Mouse (Mus musculus) spleen, postnatal 14 days (tissue): ENCODE data around the gene Itga6.

Experiments
- DNase-seq, 2 experiments: peaks; one replicate each; pipeline ENCODE4 v3.0.0; 2021 to 2022; ENCODE audit warnings: low spot score in 2 of 2

Itga6 gene

DNA sequence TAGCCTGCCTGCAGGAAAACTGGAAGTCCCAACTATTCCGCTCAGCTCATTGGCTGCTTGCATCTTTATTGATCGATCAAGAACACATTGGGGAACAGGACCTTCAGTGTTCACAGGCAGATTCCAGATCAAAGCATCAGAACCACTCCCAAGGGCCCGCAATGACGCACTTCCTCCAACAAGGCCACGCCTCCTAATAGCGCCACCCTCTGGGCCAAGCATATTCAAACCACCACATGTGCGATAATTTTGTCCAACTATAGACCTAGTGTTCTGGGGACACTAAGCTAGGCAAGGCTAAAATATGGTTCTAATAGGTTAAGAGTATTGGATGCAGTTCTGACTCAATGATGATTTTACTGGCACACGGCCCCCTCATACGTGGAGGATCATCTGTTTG lies 15.7 kb downstream of the Itga6 start:
- no peak for DNase-seq

DNA sequence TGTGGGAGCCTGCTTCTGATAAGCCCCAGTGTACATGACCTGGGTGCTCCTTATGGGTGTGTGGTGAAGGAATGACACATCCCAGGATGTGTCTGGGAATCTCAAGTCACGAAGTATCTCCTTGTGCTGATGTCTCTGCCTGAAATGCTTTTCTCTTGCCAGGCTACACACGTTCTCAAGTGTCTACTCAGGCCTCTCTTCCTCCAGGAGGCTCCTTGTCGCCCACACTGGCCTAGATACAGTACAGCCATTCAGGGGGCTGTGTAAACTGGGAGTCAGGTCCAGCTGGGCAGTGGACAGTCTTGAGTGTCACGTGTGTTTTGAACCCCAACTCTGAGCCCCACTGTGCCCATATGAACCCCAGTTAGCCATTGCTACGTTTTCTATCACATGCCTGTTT lies 19.1 kb downstream of the Itga6 start:
- no peak for DNase-seq

DNA sequence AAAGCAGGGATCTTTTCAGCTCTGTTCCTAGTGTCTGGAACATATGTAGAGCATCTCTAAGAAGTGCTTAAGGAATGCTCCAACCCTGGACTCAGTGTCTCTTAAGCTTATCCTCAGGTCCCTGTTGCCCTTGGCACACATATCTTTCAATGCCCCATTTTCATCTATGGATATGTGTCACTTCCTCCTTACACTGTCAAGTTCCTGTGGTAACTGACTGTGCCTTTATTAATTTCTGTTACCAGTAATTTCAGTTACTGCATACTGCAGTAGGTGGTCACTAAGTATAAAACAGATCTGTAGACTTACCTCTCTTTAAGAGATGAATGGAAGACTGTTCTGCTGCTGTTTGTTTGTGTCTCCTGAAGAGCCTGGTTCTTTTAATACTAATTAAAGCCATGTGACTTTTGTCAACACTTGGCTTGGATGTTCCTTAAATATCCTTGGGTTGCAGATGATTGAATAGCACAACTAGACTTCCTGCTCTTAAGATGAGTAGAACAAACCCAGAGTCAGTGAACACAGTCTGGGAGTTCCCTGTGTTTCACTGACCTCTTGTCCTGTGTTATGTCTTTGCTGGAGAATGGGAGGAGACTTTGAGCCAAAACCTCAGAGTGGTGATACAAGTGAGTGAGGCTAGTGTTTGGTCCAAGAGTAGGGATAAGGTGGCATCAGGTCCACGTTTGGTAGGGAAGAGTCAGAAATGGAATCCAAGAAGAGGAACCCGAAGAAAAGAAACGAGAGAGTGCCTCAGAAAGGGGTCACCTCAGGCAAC lies 19.7 kb downstream of the Itga6 start:
- DNase-seq: no peak

DNA sequence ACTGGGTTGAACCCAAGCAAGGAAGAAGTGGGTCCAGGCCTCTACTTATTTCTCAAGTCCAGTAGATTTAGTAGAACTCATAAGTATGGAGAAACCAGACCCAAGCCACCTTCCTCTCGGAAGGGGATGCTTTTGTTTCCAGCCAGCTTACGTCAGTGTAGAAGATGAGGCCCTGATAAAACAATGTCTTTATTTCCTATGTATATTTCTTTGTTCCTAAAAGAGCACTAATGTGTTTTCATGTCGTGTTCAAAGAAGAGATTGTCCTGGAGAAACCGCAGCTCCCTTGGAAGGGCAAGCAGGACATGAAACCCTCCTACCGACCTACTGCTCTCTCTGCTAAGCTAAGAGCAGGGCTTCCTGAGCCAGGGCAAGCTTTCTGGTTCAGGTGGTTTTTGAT lies 20.6 kb downstream of the Itga6 start:
- DNase-seq: no peak

DNA sequence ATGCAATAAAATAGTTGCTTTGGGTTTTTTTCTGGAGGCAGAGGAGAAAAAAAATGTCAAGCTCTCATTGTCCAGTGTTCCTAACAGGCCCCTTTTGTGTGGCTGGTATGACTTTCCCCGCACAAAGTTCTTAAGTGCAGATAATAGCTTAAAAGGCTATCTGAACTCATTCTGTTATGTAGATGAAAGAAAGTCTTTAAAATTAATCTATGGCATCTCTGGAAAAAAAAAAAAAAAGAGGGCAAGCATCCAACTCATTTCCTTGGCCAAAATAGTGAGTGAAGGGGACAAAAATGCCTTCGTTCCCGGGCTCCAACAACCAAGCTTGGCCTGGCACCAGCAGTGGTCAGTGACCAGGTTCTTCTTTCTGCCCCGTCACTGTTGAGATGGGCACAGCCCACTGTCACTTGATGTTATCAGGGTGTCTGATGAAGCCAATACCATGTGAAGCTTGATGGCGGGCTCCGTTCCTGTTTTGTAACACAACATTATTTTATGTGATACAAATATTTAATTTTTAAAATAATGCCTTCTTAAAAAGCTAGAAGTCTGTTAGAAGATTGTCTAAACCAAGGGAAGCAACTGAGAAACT lies 21.7 kb downstream of the Itga6 start:
- DNase-seq: no peak

DNA sequence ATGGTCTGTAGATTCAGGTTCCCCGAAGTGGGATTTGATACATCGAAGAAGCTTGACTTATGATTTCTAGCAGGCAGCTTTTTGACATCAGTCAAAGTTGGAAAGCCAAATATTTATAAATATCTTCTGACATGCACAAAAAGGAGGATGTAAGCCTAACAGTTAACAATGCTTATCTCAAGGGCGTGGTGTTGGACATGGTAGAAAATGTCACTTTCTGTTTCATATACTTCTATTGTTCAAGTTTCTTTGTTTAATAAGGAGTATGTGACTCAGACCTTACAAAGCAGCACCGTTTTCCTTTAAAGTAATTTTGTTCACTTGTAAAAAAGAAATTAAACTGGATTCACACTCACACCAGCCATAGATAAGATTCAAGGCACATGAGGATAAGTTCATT lies 26.3 kb downstream of the Itga6 start:
- DNase-seq: no peak

DNA sequence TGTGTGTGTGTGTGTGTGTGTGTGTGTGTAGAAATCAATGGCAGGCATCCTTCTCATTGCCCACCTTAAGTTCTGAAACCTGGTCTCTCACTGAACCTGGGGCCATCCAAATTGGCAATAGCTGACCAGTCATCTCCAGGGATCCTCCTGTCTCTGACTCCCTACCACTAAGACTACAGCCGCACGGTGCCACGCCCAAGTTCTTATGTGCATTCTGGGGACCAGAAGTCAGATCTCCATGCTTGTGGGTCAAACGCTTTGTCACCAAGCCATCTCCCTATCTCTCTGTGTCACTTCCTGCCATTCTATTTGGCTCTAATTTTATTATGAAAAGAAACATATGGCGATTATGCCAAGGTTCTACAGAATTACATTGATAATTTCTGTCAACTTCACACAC lies 28.3 kb downstream of the Itga6 start:
- no peak for DNase-seq

DNA sequence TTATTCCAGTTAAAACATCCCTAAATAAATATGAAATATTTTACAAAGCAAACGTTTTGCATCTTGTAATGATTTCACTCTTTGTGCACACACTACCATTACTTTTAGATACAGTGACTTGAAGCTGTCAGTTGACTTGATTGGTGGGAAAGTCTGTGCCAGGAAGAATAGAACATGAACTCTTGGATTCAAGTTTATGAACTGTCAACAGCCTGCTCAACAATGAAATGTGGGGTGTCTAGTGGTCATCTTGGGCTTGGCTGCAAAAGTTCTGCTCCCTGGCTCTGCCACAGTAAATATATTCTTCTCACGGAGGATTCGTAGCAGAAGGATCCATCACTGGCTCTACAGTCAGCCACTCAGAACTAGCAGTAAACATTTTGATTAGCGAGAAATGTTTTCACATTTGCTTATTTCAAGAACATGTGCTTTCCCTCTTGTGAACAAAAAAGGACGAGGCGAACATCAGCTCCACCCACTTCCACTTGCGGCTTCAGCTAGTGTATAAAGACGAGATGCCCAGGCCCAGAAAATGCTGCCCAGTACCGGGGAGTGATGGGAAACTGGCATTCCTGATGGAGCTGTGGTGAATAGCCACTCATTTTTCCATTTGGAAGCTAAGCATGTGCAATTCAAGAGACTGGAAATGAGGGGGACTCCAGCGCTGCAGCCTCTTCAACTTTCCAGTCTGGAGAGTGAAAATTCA lies 29.0 kb downstream of the Itga6 start:
- no peak for DNase-seq

DNA sequence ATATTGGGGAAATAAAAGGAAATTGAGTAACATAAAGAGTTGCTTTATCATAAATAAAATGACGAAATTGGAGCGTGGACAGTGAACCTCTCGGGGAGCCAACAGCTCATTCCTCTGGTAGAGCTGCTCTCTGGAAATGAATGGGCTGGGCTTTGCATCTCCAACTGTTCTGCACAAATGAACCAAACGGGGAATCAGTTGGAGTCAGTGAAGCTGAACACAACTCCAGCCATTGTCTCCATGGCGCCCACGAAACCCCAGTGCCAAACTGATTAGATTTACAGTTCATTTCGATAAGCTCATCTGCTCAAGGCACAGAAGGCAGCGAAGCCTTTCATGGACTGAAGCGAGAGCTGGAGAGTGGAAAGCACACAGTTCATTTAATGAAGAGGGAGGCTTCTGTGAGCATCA lies 29.8 kb downstream of the Itga6 start:
- DNase-seq: no peak

DNA sequence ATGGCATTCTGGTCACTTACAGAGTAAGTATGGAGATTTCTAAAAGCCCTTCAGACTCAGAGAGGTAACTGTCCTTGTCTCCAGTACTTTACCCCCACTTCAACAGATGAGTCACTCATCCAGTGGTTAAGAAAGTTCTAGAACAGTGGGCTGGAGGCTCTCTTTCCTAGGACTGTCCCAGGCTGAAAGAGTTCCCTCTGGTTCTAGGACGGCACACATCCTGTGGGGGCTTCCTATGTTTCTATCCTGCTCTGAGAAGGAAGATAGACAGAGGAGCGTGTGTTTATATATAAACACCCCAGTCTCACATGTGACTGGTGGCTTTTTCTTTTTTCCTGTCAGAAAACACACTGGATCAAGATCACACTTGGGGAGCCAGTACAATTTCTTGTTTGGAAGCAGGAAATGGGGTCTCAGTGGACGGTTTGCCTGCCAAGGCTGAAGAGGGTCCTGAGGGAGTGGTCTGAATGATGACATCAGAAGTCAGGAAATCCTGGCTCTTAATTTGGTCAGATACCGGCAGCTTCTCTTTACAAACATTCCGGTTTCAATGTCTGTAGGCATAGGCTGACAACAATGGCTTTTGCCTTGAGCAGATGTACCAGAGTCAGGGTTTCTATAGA lies 34.0 kb downstream of the Itga6 start:
- no peak for DNase-seq

DNA sequence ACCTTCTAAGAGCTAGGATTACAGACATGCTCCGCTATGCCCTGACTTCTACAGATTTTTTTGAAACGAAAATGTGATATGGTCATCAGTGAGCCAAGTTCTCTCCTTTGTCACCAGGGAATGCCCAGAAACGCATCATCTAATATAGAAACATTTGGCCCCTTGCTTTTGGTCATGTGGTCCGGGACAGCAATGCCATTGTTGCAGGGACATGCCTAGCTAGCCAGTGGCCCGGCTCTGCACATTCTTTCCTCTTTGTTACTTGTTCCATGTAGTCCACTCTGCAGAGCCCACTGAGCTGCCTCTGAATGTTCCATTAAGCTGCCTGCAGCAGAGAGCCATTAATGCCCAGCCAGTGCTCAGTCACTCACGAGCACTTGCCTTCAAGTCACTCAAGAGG lies 34.6 kb downstream of the Itga6 start:
- no peak for DNase-seq

DNA sequence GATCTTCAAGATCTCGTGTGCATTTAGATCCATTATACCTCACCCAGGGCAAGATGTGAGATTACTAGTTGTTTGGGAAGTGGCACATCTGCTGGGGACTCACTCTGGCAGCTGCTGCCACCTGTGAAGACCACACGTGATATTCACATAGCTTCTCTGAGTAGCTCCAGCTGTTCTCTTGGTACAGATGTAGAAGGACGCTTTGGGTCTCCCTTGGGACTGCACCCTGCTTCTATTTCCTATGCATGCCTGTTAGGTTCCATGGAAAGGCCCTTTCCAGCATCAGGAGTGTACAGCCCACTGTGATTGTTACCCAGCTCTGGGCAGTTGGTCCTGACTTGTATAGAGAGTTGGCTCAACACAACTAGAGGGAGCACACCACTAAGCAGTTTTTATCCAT lies 39.8 kb downstream of the Itga6 start:
- no peak for DNase-seq

DNA sequence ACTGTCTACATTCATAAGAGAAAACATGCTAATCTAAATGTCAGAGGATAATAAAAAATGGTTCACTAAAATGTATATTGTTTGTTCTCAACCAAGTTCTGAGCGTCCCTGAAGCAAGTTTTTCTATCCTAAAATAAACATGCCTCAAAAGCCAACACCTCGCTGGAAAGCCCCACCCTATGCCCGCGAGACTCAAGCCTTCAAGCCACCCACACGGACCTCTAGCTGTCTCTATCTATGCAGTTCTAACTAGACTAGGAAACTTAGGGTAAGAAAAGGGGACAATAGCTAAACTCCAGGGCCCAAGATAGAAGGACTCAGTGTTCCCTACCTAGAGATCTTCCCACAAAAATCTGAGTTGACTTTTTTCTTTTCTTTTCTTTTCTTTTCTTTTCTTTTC lies 40.6 kb downstream of the Itga6 start:
- no peak for DNase-seq

DNA sequence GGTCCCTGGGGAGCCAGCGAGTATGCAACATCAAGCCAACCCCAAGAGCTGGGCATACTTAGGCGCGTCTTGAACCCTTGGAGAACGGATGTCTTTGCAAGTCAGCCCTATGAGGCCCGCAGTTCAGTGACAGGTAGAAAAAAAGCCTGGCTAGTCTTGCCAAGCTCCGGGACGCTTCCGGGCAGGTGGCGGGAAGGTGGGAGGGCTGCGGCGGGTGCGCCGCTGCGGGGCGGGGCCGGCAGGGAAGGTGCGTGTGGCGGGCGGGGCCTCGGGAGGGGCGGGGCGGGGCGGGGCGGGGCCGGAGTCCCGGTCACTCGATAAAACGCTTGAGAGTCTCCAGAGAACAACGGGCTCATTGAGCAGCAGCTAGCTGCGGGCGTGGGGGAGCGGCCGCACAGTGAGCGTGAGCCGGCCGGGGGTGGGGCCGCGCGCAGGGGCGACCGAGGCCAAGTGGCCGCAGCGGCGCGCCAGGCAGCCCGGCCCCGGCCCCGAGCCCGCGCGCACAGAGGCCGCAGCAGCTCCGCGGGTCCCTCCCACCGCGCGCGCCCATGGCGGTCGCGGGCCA lies 41.3 kb downstream of the Itga6 start:
- peak; percentile 32 to 33 for DNase-seq

DNA sequence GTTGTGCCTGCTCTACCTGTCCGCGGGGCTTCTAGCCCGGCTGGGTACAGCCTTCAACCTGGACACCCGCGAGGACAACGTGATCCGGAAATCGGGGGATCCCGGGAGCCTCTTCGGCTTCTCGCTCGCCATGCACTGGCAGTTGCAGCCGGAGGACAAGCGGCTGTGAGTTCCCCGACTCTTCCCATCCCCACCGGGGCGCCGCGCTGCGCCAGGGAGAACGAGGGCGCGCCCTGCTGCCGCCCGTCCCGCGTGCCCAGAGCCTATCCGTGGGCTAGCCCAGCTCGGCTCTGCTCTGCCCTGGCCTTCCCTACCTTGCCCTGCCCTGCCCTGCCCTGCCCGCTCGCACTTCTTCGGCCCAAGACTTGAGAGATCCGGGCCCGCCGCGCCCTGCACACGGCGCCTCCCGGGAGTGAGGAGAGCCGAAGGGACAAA lies 41.8 kb downstream of the Itga6 start:
- peak; percentile 19 to 31 for DNase-seq

DNA sequence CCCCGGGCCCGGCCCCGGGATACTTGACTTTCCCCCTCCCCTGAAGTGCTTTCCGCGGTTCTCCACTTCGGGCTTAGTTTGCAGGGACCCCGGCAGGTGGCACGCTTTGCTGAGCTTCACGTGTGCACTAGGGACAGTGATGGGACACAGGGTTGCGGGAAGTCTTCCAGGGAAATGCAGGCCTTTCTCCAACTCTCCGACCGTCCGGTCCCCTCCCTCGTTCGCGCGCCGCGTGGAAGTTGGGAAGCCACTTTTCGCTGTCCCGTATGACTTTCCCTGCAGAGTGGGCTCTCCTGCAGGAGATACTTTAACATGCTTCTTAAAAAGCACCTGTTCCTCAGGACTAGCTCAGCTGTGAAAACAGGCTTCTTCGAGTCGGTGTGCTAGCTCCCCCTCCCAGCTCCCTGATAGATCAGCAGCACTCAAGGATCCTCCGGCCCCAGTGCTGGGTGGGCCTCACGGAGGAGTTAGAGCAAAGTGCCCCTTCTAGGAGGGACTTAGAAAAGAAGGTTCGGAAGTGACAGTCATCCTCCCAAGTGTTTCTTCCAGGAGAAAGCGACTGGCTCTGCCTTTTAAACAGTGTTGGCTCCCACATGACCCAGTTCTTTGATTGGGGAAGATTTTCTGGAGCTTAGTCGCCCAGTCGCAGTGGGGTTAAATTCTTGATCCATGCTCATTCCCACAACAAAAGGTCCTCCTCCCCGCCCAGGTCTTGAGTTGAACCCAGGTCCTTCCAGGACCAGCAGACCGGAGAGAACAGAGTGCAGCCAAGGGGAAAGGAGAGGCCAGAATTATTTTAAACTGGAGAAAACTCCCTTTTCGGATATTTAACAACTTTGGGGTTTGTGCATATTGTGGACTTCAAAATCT lies 42.4 kb downstream of the Itga6 start:
- DNase-seq: no peak

DNA sequence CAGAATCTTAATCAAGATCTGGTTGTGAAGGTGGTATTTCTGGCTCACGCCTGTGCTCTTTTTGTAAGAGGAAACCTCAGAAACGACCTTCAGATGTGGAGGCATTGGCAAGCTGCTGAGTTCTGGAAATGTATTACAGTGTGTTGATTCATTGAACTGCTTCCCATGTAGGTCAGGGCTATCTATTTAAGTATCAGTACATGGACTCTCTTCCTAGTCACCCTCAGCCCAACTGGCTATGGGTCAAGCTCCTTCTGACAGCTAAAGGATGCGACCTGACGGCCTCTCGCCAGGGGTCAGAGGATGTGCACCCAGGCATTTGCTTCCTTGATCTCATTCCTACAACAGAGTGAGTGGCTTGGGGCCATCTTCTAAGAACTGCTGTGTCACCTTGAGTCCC lies 45.3 kb downstream of the Itga6 start:
- DNase-seq: no peak

DNA sequence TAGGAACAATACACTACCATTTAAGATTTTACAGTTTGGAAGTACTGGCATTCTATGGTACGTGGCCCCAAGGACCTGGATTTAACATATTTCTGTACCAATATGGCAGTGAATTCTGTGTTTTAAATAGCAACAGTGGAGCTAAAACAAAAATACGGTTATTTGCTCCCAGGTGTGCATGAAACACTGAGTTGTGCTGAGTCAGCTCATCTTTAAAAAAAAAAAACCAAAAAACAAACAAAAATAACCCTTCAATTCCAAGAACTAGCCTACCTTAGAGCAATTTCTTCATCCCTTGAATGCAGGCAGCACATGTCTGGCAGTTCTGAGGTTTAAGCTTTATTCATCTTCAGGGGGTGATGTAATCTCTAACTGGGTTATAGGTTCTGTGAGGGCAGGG lies 45.8 kb downstream of the Itga6 start:
- DNase-seq: no peak

DNA sequence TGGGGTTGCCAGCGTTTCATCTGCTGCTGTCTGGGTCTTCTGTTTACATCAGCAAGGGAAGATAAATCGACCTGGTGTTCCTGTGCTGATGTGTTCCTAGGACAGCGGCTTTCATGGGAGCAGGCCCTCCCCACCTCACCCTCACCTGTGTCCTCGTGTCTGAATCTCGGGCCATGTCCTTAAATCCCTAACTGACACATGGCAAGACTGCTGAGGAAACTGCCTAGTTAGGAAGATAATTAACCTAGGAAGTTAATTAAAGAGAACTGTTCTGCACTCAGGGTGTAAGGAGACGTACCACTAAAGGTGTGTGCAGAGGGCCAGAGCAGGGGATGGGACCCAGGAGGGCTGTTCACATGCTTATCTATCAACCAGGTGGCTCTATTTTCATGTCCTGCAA lies 48.7 kb downstream of the Itga6 start:
- DNase-seq: no peak

DNA sequence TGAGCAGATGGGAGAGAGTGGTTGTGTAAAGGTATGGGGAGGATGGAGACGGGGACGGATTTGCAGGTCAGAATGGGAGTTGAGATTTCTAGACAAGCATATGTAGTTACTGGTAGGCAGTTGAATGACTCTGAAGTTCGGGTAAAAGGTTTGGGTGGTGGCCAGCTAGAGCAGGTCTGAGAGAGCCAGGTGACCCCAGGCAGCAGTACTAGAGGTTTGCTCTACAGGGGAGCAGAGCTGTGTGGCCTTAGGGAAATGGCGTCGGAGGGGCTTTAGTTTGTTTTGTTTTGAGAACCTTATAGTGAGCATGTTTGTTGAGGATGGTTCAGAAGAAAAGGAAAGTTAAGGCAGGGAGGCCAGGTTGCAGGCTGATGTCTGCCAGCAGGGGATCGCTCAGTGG lies 51.4 kb downstream of the Itga6 start:
- DNase-seq: no peak

DNA sequence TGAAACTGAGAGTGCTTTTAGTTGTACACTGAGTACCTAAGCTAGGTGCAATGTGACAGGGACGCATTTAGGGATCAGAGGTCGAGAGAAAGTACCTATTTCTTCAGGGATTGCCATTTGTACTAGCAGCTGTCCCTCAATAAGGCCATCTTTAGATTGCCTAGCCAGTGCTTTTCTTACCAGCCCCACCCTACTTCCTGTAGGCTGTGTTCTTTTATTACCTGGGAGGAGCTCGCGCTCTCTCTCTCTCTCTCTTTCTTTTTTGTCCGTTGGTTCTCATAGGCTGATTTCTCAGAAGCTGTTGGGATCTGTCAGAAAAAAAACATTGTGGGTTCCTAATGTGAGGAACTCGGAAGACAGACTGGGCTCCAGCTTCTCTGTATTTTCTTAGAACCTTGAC lies 55.4 kb downstream of the Itga6 start:
- DNase-seq: no peak
